Mouse (Mus musculus): ENCODE measurements at regions not wholly inside any gene's neighbourhood (a gene's known extent, or its start where the extent isn't known, plus 50 kb on each side); places are given as distances from the start of the nearest gene placed in this dataset.

DNA sequence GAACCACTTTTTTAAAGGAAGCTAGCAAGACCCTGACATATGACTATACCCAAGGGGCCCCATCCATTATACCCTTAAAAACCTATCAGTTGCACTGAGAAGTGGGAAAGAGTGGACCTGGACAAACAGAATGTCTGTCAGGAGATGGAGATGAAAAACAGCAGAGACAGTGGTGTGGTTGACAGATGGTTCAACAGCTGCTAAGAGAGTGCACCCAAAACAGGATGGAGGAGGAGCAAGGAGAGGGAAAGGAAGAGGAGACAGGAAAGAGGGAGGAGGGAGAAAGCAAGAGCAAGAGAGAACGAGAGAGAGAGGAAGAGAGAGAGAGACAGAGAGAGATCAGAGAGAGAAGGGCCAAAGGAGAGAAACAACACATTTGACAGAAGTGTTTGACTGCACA, 292.8 kb upstream of the Zmiz1 start:
- TF ChIP-seq HCFC1 (IDR thresholded peaks at IDR 0.05; ENCODE audit: borderline replicate concordance, insufficient read depth, low read length) (no peak), ZC3H11A (IDR thresholded peaks at IDR 0.05; ENCODE audit: borderline replicate concordance, low read depth, low read length) (no peak)
